Mouse (Mus musculus) bone marrow macrophage, adult 2 months (primary cell): ENCODE data around the gene Csnk2a2. TPM values are rescaled to one million over a fixed set of nuclear protein-coding genes. Genes with fewer than 3 reads are reported as not detected.

ENCODE experiments used
- H3K27ac ChIP-seq: 2 replicates; pipeline ENCODE4 v1.5.1; 2012; ENCODE audit warnings: low read depth, low read length; ENCODE audit not compliant: insufficient read depth
- H3K4me1 ChIP-seq: 2 replicates; pipeline ENCODE4 v1.6.1; 2012; ENCODE audit warnings: low read length; ENCODE audit not compliant: control insufficient read depth, insufficient read depth
- H3K4me3 ChIP-seq: 2 replicates; pipeline ENCODE4 v1.5.1; 2012; ENCODE audit warnings: mild to moderate bottlenecking, low read length, moderate library complexity; ENCODE audit not compliant: insufficient read depth
- CTCF ChIP-seq: IDR thresholded peaks from 2 replicates; pipeline ENCODE4 v1.5.1; 2012; ENCODE audit warnings: low read depth, mild to moderate bottlenecking, low read length, moderate library complexity
- POLR2A ChIP-seq: IDR thresholded peaks from 2 replicates; pipeline ENCODE4 v1.6.1; 2012; ENCODE audit warnings: mild to moderate bottlenecking, low read depth, low read length, borderline replicate concordance
- polyA plus RNA-seq: library from polyadenylated mRNA; stranded (reverse); fragments of >200 nt; gene quantifications from 2 replicates; pipeline ENCODE4 v1.2.4, GENCODE M21; 2012; ENCODE audit not compliant: missing spikeins, insufficient read depth, insufficient read length

Gene Csnk2a2
- polyA plus RNA-seq, 1 experiment, result 64.5 TPM

GRCm38 (mm10) chr8:95488698-95489332 lies 1.0 kb downstream of the Csnk2a2 start:
- TF ChIP-seq POLR2A, result no peak
- Histone ChIP-seq H3K27ac (no peak overlapping the region), H3K4me3 (peak overlapping the region; percentile 53), H3K4me1 (peaks cover 16% of the 10 kb centered on the region)

- Histone ChIP-seq H3K4me3 (peak overlapping the region; percentile 53), H3K4me1 (peaks cover 16% of the 10 kb centered on the region), H3K27ac (no peak overlapping the region)
- TF ChIP-seq CTCF (no peak), POLR2A (no peak)
Observed at GRCm38 (mm10) chr8:95487800-95488697, 1.8 kb downstream of the Csnk2a2 start.

GRCm38 (mm10) chr8:95470008-95470407 lies 19.8 kb downstream of the Csnk2a2 start:
- H3K4me3 ChIP-seq, result no peak overlapping the region
- no peak for TF ChIP-seq CTCF
- no peak for TF ChIP-seq POLR2A
- H3K4me1 ChIP-seq, result peaks cover 3% of the 10 kb centered on the region; the same call in 1 of the 2 replicates
- H3K27ac ChIP-seq, result no peak overlapping the region

- TF ChIP-seq CTCF (no peak), POLR2A (no peak)
- Histone ChIP-seq H3K27ac (no peak overlapping the region), H3K4me3 (no peak overlapping the region), H3K4me1 (peaks cover 3% of the 10 kb centered on the region; the same call in 1 of the 2 replicates)
Observed at GRCm38 (mm10) chr8:95468995-95469394, 20.8 kb downstream of the Csnk2a2 start.

GRCm38 (mm10) chr8:95466543-95466942 lies 23.3 kb downstream of the Csnk2a2 start:
- Histone ChIP-seq H3K4me3 (no peak overlapping the region), H3K4me1 (peaks cover 3% of the 10 kb centered on the region; the same call in 1 of the 2 replicates), H3K27ac (no peak overlapping the region)
- TF ChIP-seq POLR2A (no peak), CTCF (no peak)

- no peaks in the 10 kb centered on the region for H3K4me1 ChIP-seq
- H3K4me3 ChIP-seq, result no peak overlapping the region
- no peak for TF ChIP-seq POLR2A
Observed at GRCm38 (mm10) chr8:95452518-95452917, 37.3 kb downstream of the Csnk2a2 start.

GRCm38 (mm10) chr8:95450271-95450670 lies 39.6 kb downstream of the Csnk2a2 start:
- no peak for TF ChIP-seq CTCF
- TF ChIP-seq POLR2A, result no peak
- Histone ChIP-seq H3K27ac (no peak overlapping the region), H3K4me3 (no peak overlapping the region), H3K4me1 (no peaks in the 10 kb centered on the region)

More at GRCm38 (mm10) chr8:95452518-95452917, 37.3 kb downstream of the Csnk2a2 start:
- no peak overlapping the region for H3K27ac ChIP-seq

GRCm38 (mm10) chr8:95447661-95448060 lies 42.2 kb downstream of the Csnk2a2 start:
- no peak overlapping the region for H3K27ac ChIP-seq
- no peak for TF ChIP-seq POLR2A
- no peak for TF ChIP-seq CTCF
- no peak overlapping the region for H3K4me3 ChIP-seq
- H3K4me1 ChIP-seq, result no peaks in the 10 kb centered on the region

GRCm38 (mm10) chr8:95445042-95445441 lies 44.8 kb downstream of the Csnk2a2 start:
- H3K4me3 ChIP-seq, result no peak overlapping the region
- TF ChIP-seq CTCF, result no peak
- H3K4me1 ChIP-seq, result no peaks in the 10 kb centered on the region
- no peak overlapping the region for H3K27ac ChIP-seq

- TF ChIP-seq CTCF, result no peak
- no peak for TF ChIP-seq POLR2A
- Histone ChIP-seq H3K4me1 (no peaks in the 10 kb centered on the region), H3K4me3 (no peak overlapping the region), H3K27ac (no peak overlapping the region)
Observed at GRCm38 (mm10) chr8:95441491-95442039, 48.3 kb downstream of the Csnk2a2 start.
